Mouse (Mus musculus) lung, postnatal 0 days (tissue): ENCODE data around the gene Fbxo27.
A peak's percentile ranks its signal among the peaks of the same experiment; 100 is the strongest.

Experiments used
- CTCF ChIP-seq: IDR thresholded peaks from 2 replicates; pipeline ENCODE4 v1.5.1; 2016; ENCODE audit warnings: antibody characterized with exemption, mild to moderate bottlenecking
- EP300 ChIP-seq: IDR thresholded peaks from 2 replicates; pipeline ENCODE4 v1.6.1; 2016; ENCODE audit warnings: antibody characterized with exemption, mild to moderate bottlenecking, control low read depth

- no peak for TF ChIP-seq EP300
- peak; percentile 91 for TF ChIP-seq CTCF
Observed at GRCm38 (mm10) chr7:28726600-28726999, 34.0 kb downstream of the Fbxo27 start.
